Mouse (Mus musculus) heart, embryonic 11.5 days (tissue): ENCODE data around the gene Lyrm1. TPM values are rescaled to one million over a fixed set of nuclear protein-coding genes. Genes with fewer than 3 reads are reported as not detected.
A peak's percentile ranks its signal among the peaks of the same experiment; 100 is the strongest.

ENCODE experiments used
- ATAC-seq: fragments of 200-750 bp; cut with Nextera tagmentation; replicated peaks from 2 replicates; pipeline ENCODE4 v1.8.0; 2017; ENCODE audit warnings: moderate library complexity; ENCODE audit not compliant: insufficient number of reproducible peaks, low FRiP score, low TSS enrichment
- H3K27ac ChIP-seq: fragments of 300-500 bp; sonication (generic); 2 replicates; pipeline ENCODE4 v1.5.1; 2014; ENCODE audit warnings: mild to moderate bottlenecking, low read depth, low read length
- H3K27me3 ChIP-seq: fragments of 300-500 bp; sonication (generic); 2 replicates; pipeline ENCODE4 v1.6.1; 2014; ENCODE audit warnings: mild to moderate bottlenecking, low read length, mixed read lengths; ENCODE audit not compliant: control insufficient read depth, insufficient read depth
- H3K36me3 ChIP-seq: fragments of 300-500 bp; sonication (generic); 2 replicates; pipeline ENCODE4 v1.6.1; 2014; ENCODE audit warnings: mild to moderate bottlenecking, low read length, moderate library complexity, mixed read lengths; ENCODE audit not compliant: control insufficient read depth, insufficient read depth
- H3K4me1 ChIP-seq: fragments of 300-500 bp; sonication (generic); 2 replicates; pipeline ENCODE4 v1.6.1; 2014; ENCODE audit warnings: low read length; ENCODE audit not compliant: control insufficient read depth, insufficient read depth
- H3K4me2 ChIP-seq: fragments of 300-500 bp; sonication (generic); 2 replicates; pipeline ENCODE4 v1.6.1; 2014; ENCODE audit warnings: mild to moderate bottlenecking, moderate library complexity
- H3K4me3 ChIP-seq: fragments of 300-500 bp; sonication (generic); 2 replicates; pipeline ENCODE4 v1.5.1; 2014; ENCODE audit warnings: low read depth, low read length
- H3K9ac ChIP-seq: fragments of 300-500 bp; sonication (generic); 2 replicates; pipeline ENCODE4 v1.6.1; 2014; ENCODE audit warnings: mild to moderate bottlenecking, low read depth, low read length, moderate library complexity
- H3K9me3 ChIP-seq: fragments of 300-500 bp; sonication (generic); replicated peaks from 2 replicates; pipeline ENCODE4 v1.6.1; 2016; ENCODE audit warnings: low read length; ENCODE audit not compliant: control insufficient read depth
- WGBS: fragments of 180-500 bp; shearing (Covaris S2); extraction: QIAGEN DNeasy Blood & Tissue Kit; methylation state at CpG from one replicate; pipeline ENCODE4 v1.1.7; 2014; ENCODE audit not compliant: insufficient replicate concordance; 5-methylcytosine and 5-hydroxymethylcytosine counted together
- polyA plus RNA-seq: library from polyadenylated mRNA; unstranded; fragments of >200 nt; fragmentation: Nextera tagmentation; extraction: Ambion mirVana; gene quantifications from 2 replicates; pipeline ENCODE4 v1.2.1, GENCODE M21; 2014

Lyrm1 gene
- polyA plus RNA-seq, 1 experiment from 2014 or later: 9.4 TPM

- ATAC-seq: no peak
- Histone ChIP-seq H3K9me3 (no peaks in the 10 kb centered on the region), H3K4me3 (no peak overlapping the region), H3K27me3 (no peaks in the 10 kb centered on the region), H3K9ac (no peak overlapping the region), H3K4me1 (peaks cover 26% of the 10 kb centered on the region), H3K27ac (no peak overlapping the region), H3K4me2 (no peak overlapping the region), H3K36me3 (peaks cover 2% of the 10 kb centered on the region)
- 90% methylated on average over 3 of the region's 3 CpGs for WGBS
Measured at GRCm38 (mm10) chr7:119860116-119860515, 35.5 kb upstream of the Lyrm1 start.

- no peaks in the 10 kb centered on the region for H3K27me3 ChIP-seq
- no peak overlapping the region for H3K9ac ChIP-seq
- no peak overlapping the region for H3K27ac ChIP-seq
- no peak for ATAC-seq
- no peak overlapping the region for H3K4me2 ChIP-seq
- no peaks in the 10 kb centered on the region for H3K9me3 ChIP-seq
- no peak overlapping the region for H3K4me3 ChIP-seq
- 86% methylated on average over 2 of the region's 2 CpGs for WGBS
- H3K4me1 ChIP-seq: peaks cover 26% of the 10 kb centered on the region
- peaks cover 2% of the 10 kb centered on the region for H3K36me3 ChIP-seq
Measured at GRCm38 (mm10) chr7:119860554-119860953, 35.1 kb upstream of the Lyrm1 start.

- Histone ChIP-seq H3K27me3 (no peaks in the 10 kb centered on the region), H3K4me2 (no peak overlapping the region), H3K9ac (no peak overlapping the region), H3K4me1 (peaks cover 26% of the 10 kb centered on the region), H3K4me3 (no peak overlapping the region), H3K9me3 (no peaks in the 10 kb centered on the region), H3K36me3 (peaks cover 2% of the 10 kb centered on the region), H3K27ac (peak overlapping the region; percentile 65; the same call in 1 of the 2 replicates)
- no peak for ATAC-seq
Measured at GRCm38 (mm10) chr7:119860971-119861334, 34.7 kb upstream of the Lyrm1 start.

- WGBS: 40% methylated on average over 6 of the region's 6 CpGs
- H3K27ac ChIP-seq: peak overlapping the region; percentile 65
- no peaks in the 10 kb centered on the region for H3K27me3 ChIP-seq
- H3K4me1 ChIP-seq: peaks cover 26% of the 10 kb centered on the region
- peak; percentile 66 for ATAC-seq
- no peak overlapping the region for H3K9ac ChIP-seq
- H3K4me3 ChIP-seq: no peak overlapping the region
- no peaks in the 10 kb centered on the region for H3K9me3 ChIP-seq
- H3K36me3 ChIP-seq: peaks cover 2% of the 10 kb centered on the region
- peak overlapping the region; percentile 7; the same call in 1 of the 2 replicates for H3K4me2 ChIP-seq
Measured at GRCm38 (mm10) chr7:119861335-119862091, 34.1 kb upstream of the Lyrm1 start.

- no peak overlapping the region for H3K27ac ChIP-seq
- H3K9me3 ChIP-seq: no peaks in the 10 kb centered on the region
Measured at GRCm38 (mm10) chr7:119862167-119862566, 33.5 kb upstream of the Lyrm1 start.

GRCm38 (mm10) chr7:119864500-119864899 is 31.2 kb upstream of the Lyrm1 start:
- Histone ChIP-seq H3K36me3 (no peaks in the 10 kb centered on the region), H3K9me3 (no peaks in the 10 kb centered on the region), H3K27me3 (no peaks in the 10 kb centered on the region), H3K4me1 (peaks cover 26% of the 10 kb centered on the region), H3K9ac (no peak overlapping the region), H3K4me3 (no peak overlapping the region), H3K4me2 (no peak overlapping the region), H3K27ac (no peak overlapping the region)
- no peak for ATAC-seq
- 64% methylated on average over 5 of the region's 5 CpGs for WGBS

More at GRCm38 (mm10) chr7:119862167-119862566, 33.5 kb upstream of the Lyrm1 start:
- Histone ChIP-seq H3K9ac (no peak overlapping the region), H3K4me2 (no peak overlapping the region), H3K4me3 (no peak overlapping the region), H3K36me3 (no peaks in the 10 kb centered on the region; the same call in 1 of the 2 replicates), H3K27me3 (no peaks in the 10 kb centered on the region), H3K4me1 (peaks cover 26% of the 10 kb centered on the region)
- ATAC-seq: no peak
- 59% methylated on average over 1 of the region's 1 CpGs for WGBS

- no peaks in the 10 kb centered on the region for H3K9me3 ChIP-seq
- no peak overlapping the region for H3K9ac ChIP-seq
- H3K4me1 ChIP-seq: peaks cover 22% of the 10 kb centered on the region
- WGBS: 63% methylated on average over 1 of the region's 1 CpGs
- H3K4me3 ChIP-seq: no peak overlapping the region
- no peak overlapping the region for H3K27ac ChIP-seq
- H3K4me2 ChIP-seq: no peak overlapping the region
- H3K27me3 ChIP-seq: no peaks in the 10 kb centered on the region
- no peaks in the 10 kb centered on the region for H3K36me3 ChIP-seq
- ATAC-seq: no peak
Measured at GRCm38 (mm10) chr7:119866136-119866535, 29.5 kb upstream of the Lyrm1 start.

GRCm38 (mm10) chr7:119872204-119872603 is 23.5 kb upstream of the Lyrm1 start:
- Histone ChIP-seq H3K36me3 (no peaks in the 10 kb centered on the region), H3K4me3 (no peak overlapping the region), H3K27ac (no peak overlapping the region), H3K9me3 (no peaks in the 10 kb centered on the region), H3K4me2 (no peak overlapping the region), H3K27me3 (no peaks in the 10 kb centered on the region), H3K9ac (no peak overlapping the region), H3K4me1 (no peaks in the 10 kb centered on the region)
- WGBS: 92% methylated on average over 4 of the region's 4 CpGs
- no peak for ATAC-seq

GRCm38 (mm10) chr7:119873050-119873449 is 22.6 kb upstream of the Lyrm1 start:
- Histone ChIP-seq H3K36me3 (no peaks in the 10 kb centered on the region), H3K4me3 (no peak overlapping the region), H3K9me3 (no peaks in the 10 kb centered on the region), H3K27me3 (no peaks in the 10 kb centered on the region), H3K4me2 (no peak overlapping the region), H3K9ac (no peak overlapping the region), H3K4me1 (no peaks in the 10 kb centered on the region), H3K27ac (no peak overlapping the region)
- 63% methylated on average over 2 of the region's 2 CpGs for WGBS
- no peak for ATAC-seq
